Mouse (Mus musculus) kidney, embryonic 14.5 days (tissue): ENCODE results near the gene Dnmt3a. TPM values are rescaled to one million over a fixed set of nuclear protein-coding genes. Genes with fewer than 3 reads are reported as not detected.

Experiments used
- ATAC-seq: fragments of 200-750 bp; cut with Nextera tagmentation; 2 replicates; pipeline ENCODE4 v1.8.0; 2017; ENCODE audit warnings: moderate number of reproducible peaks, mild to moderate bottlenecking, moderate TSS enrichment, moderate library complexity; ENCODE audit not compliant: low FRiP score, low TSS enrichment
- H3K27ac ChIP-seq: fragments of 300-500 bp; sonication (generic); 2 replicates; pipeline ENCODE4 v1.5.1; 2014; ENCODE audit warnings: low read depth, mild to moderate bottlenecking, low read length, moderate library complexity, mixed read lengths
- H3K27me3 ChIP-seq: fragments of 300-500 bp; sonication (generic); 2 replicates; pipeline ENCODE4 v1.6.1; 2014; ENCODE audit warnings: mild to moderate bottlenecking, low read length; ENCODE audit not compliant: control insufficient read depth, insufficient read depth
- H3K36me3 ChIP-seq: fragments of 300-500 bp; sonication (generic); 2 replicates; pipeline ENCODE4 v1.6.1; 2014; ENCODE audit warnings: low read length, mixed read lengths; ENCODE audit not compliant: control insufficient read depth, insufficient read depth
- H3K4me1 ChIP-seq: fragments of 300-500 bp; sonication (generic); 2 replicates; pipeline ENCODE4 v1.6.1; 2014; ENCODE audit warnings: low read length, mixed read lengths; ENCODE audit not compliant: control insufficient read depth, insufficient read depth
- H3K4me2 ChIP-seq: fragments of 300-500 bp; sonication (generic); replicated peaks from 2 replicates; pipeline ENCODE4 v1.6.1; 2014; ENCODE audit warnings: low read depth, mild to moderate bottlenecking, low read length
- H3K4me3 ChIP-seq: fragments of 300-500 bp; sonication (generic); 2 replicates; pipeline ENCODE4 v1.5.1; 2014; ENCODE audit warnings: mild to moderate bottlenecking, low read length
- H3K9ac ChIP-seq: fragments of 300-500 bp; sonication (generic); 2 replicates; pipeline ENCODE4 v1.6.1; 2014; ENCODE audit warnings: low read depth, mild to moderate bottlenecking, low read length, moderate library complexity
- H3K9me3 ChIP-seq: fragments of 300-500 bp; sonication (generic); 2 replicates; pipeline ENCODE4 v1.6.1; 2016; ENCODE audit warnings: low read length; ENCODE audit not compliant: control insufficient read depth
- WGBS: fragments of 180-500 bp; shearing (Covaris S2); extraction: QIAGEN DNeasy Blood & Tissue Kit; methylation state at CpG from one replicate; pipeline ENCODE4 v1.1.7; 2014; 5-methylcytosine and 5-hydroxymethylcytosine counted together
- polyA plus RNA-seq: library from polyadenylated mRNA; unstranded; fragments of >200 nt; fragmentation: Nextera tagmentation; extraction: Ambion mirVana; gene quantifications from 2 replicates; pipeline ENCODE4 v1.2.1, GENCODE M21; 2014

Gene Dnmt3a
- polyA plus RNA-seq, 1 experiment from 2014 or later, result 87.9 TPM

DNA sequence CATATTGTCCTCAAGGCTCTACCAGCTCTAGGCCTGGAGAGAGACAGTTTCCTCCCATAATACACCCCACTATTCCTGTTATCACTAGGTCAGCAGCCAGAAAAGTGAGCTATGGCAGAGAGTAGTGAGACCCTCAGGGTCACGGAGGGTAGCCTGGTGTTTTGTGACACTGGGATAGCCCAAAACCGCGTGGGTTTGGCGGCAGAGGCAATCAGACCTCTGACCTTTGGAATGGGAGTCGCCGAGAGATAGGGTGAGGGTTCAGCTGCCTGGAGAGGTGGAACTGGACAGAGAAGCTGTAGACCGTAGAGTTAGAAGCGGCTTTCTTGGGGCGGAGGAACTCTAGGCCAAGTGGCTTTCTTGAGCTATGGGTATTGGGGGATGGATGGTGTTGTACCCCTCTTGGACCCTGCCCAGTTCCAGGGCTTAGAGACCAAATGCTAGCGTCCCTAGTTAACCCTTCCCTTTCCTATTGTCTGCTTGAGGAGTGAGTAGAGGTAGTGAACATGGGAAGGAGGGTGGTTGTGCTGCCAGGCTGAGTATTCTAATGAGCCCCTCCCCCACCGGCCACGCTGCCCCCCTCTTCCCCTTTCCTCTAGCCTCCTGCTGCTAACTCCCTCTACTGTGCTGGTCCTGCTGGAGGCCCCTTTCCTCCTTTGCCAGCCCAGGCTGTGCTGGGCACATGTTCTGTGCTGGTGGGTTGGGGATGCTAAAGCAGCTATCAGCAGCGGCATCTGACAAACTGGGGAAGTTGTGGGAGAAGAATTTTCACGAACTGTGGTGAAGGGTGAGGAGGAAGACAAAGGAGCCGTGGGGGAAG lies 86.6 kb downstream of the Dnmt3a start:
- H3K4me2 ChIP-seq, result peak overlapping the region; percentile 69
- H3K27ac ChIP-seq, result peak overlapping the region; percentile 87
- H3K9ac ChIP-seq, result peak overlapping the region; percentile 74
- peak overlapping the region; percentile 44 for H3K4me3 ChIP-seq
- peaks cover 43% of the 10 kb centered on the region for H3K4me1 ChIP-seq
- 5% methylated on average over 15 of the region's 15 CpGs for WGBS
- peaks cover 39% of the 10 kb centered on the region for H3K36me3 ChIP-seq
- H3K27me3 ChIP-seq, result no peaks in the 10 kb centered on the region
- peak; percentile 20 for ATAC-seq
- H3K9me3 ChIP-seq, result no peaks in the 10 kb centered on the region

DNA sequence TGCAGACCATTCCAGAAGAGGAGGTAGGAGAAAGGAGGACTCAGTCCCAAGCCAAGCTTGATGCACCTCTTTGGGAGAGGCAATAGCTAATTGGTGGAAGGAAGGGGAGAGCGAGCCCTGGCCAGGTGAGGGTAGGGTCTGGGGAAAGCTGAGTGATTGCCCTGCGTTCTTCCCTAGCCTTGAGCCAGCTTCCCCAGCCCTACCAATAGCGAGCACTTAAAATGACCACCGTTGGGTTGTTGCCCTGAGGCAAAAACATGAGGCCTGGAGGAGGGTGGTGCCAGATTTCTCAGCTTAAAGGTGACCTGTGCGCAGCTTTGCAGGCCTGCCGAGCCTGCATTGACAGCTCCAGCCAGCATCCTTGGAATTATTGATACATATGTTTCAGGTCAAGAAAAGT lies 87.5 kb downstream of the Dnmt3a start:
- H3K9me3 ChIP-seq, result no peaks in the 10 kb centered on the region
- H3K36me3 ChIP-seq, result peaks cover 47% of the 10 kb centered on the region
- no peaks in the 10 kb centered on the region for H3K27me3 ChIP-seq
- peaks cover 34% of the 10 kb centered on the region for H3K4me1 ChIP-seq
- peak overlapping the region; percentile 74; the same call in 1 of the 2 replicates for H3K9ac ChIP-seq
- peak overlapping the region; percentile 69 for H3K4me2 ChIP-seq
- WGBS, result 27% methylated on average over 6 of the region's 6 CpGs
- H3K27ac ChIP-seq, result peak overlapping the region; percentile 87; the same call in 1 of the 2 replicates
- no peak for ATAC-seq
- H3K4me3 ChIP-seq, result peak overlapping the region; percentile 44

DNA sequence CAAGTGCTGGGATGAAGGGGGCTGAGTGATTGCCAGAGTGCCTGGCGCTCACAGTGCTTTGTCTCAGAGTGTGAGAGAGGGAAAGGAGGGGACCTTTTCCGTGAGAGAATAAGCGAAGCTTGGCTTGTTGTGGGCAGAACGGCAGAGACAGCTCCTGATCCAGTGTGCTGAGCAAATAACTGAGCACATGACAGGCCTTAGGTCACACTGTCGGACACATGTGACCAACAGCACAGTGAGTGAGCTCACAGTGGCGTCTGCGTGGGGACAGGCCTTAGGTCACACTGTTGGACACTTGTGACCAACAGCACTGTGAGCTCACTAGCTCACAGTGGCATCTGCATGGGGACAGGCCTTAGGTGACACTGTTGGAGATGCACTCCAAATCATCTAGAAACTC lies 88.7 kb downstream of the Dnmt3a start:
- Histone ChIP-seq H3K9ac (no peak overlapping the region), H3K4me2 (no peak overlapping the region)
- no peak for ATAC-seq

DNA sequence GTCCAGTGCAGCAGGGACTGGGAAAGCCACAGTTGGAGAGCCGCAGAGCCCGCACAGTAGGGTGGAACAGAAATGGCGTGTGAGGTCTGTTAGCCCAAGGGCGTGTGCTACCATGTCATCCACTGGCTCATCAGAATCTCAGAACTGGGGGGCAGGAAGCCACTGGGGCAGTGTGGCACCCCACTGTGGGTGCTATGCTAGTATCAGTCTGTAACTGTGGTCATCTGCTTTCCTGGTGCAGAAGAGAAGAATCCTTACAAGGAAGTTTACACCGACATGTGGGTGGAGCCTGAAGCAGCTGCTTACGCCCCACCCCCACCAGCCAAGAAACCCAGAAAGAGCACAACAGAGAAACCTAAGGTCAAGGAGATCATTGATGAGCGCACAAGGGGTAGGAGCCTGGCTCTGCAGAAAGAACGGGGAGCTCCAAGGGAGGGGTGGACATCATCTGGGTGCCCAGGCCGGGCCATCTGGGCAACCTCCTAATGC lies 91.3 kb downstream of the Dnmt3a start:
- WGBS, result 97% methylated on average over 9 of the region's 9 CpGs
- H3K9ac ChIP-seq, result no peak overlapping the region
- no peaks in the 10 kb centered on the region for H3K9me3 ChIP-seq
- no peak overlapping the region for H3K27ac ChIP-seq
- H3K4me3 ChIP-seq, result no peak overlapping the region
- ATAC-seq, result no peak
- no peak overlapping the region for H3K4me2 ChIP-seq
- H3K36me3 ChIP-seq, result peaks cover 68% of the 10 kb centered on the region
- H3K4me1 ChIP-seq, result peaks cover 15% of the 10 kb centered on the region
- no peaks in the 10 kb centered on the region for H3K27me3 ChIP-seq

More for the DNA sequence above, 88.7 kb downstream of the Dnmt3a start:
- Histone ChIP-seq H3K27me3 (no peaks in the 10 kb centered on the region), H3K36me3 (peaks cover 48% of the 10 kb centered on the region), H3K27ac (no peak overlapping the region), H3K4me1 (peaks cover 24% of the 10 kb centered on the region), H3K4me3 (no peak overlapping the region), H3K9me3 (no peaks in the 10 kb centered on the region)
- 69% methylated on average over 7 of the region's 7 CpGs for WGBS

DNA sequence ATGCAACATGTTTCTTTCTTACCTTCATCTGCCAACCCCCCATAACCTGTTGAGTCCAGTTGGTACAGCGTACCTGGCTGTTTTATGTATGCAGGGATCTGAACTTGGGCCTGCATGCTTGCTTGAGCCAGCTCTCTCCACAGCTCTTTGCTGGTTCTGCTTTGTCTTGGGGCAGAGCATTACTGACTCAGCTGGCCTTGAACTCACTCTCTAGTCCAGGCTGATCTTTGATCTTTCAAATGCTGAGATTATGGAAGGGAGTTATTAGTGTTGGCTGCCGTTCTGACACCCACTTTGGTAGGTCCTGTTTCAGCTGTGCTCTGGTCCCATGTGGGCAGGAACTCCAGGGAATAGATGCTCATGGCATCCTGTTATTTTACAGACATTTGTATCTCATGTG lies 93.0 kb downstream of the Dnmt3a start:
- no peak for ATAC-seq
- Histone ChIP-seq H3K9ac (no peak overlapping the region), H3K4me2 (no peak overlapping the region), H3K27ac (no peak overlapping the region), H3K4me3 (no peak overlapping the region), H3K9me3 (no peaks in the 10 kb centered on the region), H3K36me3 (peaks cover 86% of the 10 kb centered on the region), H3K4me1 (no peaks in the 10 kb centered on the region), H3K27me3 (no peaks in the 10 kb centered on the region)
- 96% methylated on average over 2 of the region's 2 CpGs for WGBS

DNA sequence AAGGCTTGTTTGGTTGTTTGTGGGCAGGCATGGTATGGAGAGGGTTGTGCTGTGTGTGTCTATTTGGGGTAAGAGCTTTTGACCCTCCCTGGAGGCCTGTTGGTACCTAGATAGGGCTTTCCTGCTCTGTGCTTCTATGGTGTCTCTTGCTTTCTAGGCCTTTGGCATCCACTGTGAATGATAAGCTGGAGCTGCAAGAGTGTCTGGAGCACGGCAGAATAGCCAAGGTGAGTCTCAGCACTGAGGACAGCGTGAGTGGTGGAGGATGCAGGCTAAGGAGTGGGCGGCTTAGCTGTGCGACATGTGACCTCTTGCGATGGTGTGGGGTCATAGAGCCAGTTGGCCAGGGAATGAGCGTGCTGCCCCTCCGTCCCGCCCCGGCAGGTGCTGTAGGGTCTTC lies 99.6 kb downstream of the Dnmt3a start:
- 88% methylated on average over 9 of the region's 9 CpGs for WGBS
- H3K9ac ChIP-seq, result no peak overlapping the region
- no peak overlapping the region for H3K4me3 ChIP-seq
- H3K9me3 ChIP-seq, result no peaks in the 10 kb centered on the region
- H3K4me1 ChIP-seq, result no peaks in the 10 kb centered on the region
- peaks cover 84% of the 10 kb centered on the region for H3K36me3 ChIP-seq
- no peaks in the 10 kb centered on the region for H3K27me3 ChIP-seq
- no peak for ATAC-seq
- no peak overlapping the region for H3K4me2 ChIP-seq
- no peak overlapping the region for H3K27ac ChIP-seq

DNA sequence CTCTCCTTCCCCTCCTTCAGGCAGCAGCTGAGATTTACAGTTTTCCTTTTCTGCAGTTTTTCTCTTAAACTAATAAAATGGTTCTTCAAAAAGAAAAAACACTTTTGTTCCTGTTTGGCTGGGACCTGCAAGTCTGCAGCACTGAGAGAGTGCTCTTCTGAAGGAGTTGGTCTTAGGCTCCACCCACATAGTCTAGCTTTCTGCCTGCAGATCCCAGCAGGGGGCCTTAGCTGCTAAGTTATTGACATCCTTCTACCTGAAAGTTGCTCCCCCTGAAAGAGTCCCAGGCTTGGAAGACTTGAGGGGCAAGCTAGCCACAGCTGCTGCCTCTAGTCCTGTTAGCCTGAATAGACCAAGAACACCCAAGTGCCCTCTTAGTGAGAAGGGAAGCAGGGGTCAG lies 100.5 kb downstream of the Dnmt3a start:
- H3K4me1 ChIP-seq, result no peaks in the 10 kb centered on the region

DNA sequence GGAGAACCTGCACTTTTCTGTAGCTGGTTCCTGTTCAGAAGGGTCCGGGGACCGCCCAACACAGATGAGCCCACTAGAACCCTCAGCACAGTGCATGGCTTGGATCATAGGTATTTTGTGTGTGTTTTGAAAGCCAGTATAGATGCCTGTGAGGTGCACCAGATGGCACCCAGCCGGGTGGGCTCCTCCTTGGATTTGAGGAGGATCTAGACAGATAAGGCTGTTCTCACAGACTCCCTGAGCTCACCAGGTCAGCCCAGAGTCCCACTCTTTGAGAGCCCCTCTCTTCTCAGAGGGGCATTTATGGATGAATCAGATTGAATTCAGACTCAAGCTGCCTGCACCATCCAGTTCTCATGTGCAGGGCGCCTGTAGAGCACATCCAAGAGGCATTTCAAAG lies 101.2 kb downstream of the Dnmt3a start:
- Histone ChIP-seq H3K9me3 (no peaks in the 10 kb centered on the region), H3K27me3 (no peaks in the 10 kb centered on the region), H3K36me3 (peaks cover 77% of the 10 kb centered on the region), H3K4me1 (no peaks in the 10 kb centered on the region), H3K9ac (no peak overlapping the region), H3K4me3 (no peak overlapping the region), H3K4me2 (no peak overlapping the region), H3K27ac (no peak overlapping the region)
- 83% methylated on average over 4 of the region's 4 CpGs for WGBS
- ATAC-seq, result no peak

More for the DNA sequence above, 100.5 kb downstream of the Dnmt3a start:
- H3K27me3 ChIP-seq, result no peaks in the 10 kb centered on the region
- H3K4me2 ChIP-seq, result no peak overlapping the region
- H3K36me3 ChIP-seq, result peaks cover 84% of the 10 kb centered on the region
- H3K27ac ChIP-seq, result no peak overlapping the region
- no peak overlapping the region for H3K9ac ChIP-seq
- no peaks in the 10 kb centered on the region for H3K9me3 ChIP-seq
- ATAC-seq, result no peak
- no peak overlapping the region for H3K4me3 ChIP-seq

DNA sequence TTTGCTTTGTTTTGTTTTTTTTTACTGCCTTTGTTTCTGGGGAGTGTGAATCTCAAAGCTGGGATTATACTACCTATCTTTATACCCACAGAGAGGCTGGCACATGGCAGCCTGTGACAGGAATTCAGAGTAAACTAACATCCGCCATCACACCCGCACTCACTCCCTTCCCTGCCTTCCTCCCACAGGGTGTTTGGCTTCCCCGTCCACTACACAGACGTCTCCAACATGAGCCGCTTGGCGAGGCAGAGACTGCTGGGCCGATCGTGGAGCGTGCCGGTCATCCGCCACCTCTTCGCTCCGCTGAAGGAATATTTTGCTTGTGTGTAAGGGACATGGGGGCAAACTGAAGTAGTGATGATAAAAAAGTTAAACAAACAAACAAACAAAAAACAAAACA lies 101.6 kb downstream of the Dnmt3a start:
- WGBS, result 71% methylated on average over 13 of the region's 13 CpGs
- Histone ChIP-seq H3K9ac (no peak overlapping the region), H3K27ac (no peak overlapping the region), H3K9me3 (no peaks in the 10 kb centered on the region), H3K4me1 (no peaks in the 10 kb centered on the region), H3K27me3 (no peaks in the 10 kb centered on the region), H3K36me3 (peaks cover 72% of the 10 kb centered on the region), H3K4me3 (no peak overlapping the region), H3K4me2 (no peak overlapping the region)
- no peak for ATAC-seq
